Mouse (Mus musculus) MEL (cell line): Measurements from ENCODE around the gene Flna. TPM values are rescaled to one million over a fixed set of nuclear protein-coding genes. Genes with fewer than 3 reads are reported as not detected.
A peak's percentile ranks its signal among the peaks of the same experiment; 100 is the strongest.

Source experiments
- DNase-seq: peaks from one replicate; pipeline ENCODE4 v3.0.0; 2011; ENCODE audit warnings: low read depth, low spot score
- H3K27ac ChIP-seq: 2 replicates; pipeline ENCODE4 v1.5.1; 2012; ENCODE audit warnings: low read depth, mild to moderate bottlenecking, control low read depth, low read length, moderate library complexity; ENCODE audit not compliant: control insufficient read depth
- H3K27me3 ChIP-seq, 2 experiments: fragments of 150-350 bp in 1 of 2; sonication (generic) in 1 of 2; 2 replicates each; pipeline ENCODE4 v1.6.1; 2012; ENCODE audit warnings: low read length in 2 of 2, mild to moderate bottlenecking in 2 of 2, improper control_type of control experiment in 1 of 2, moderate library complexity in 1 of 2; ENCODE audit not compliant: insufficient read depth in 2 of 2, control insufficient read depth in 1 of 2
- H3K36me3 ChIP-seq, 2 experiments: 2 replicates each; pipeline ENCODE4 v1.6.1; 2012 to 2014; ENCODE audit warnings: low read length in 2 of 2, improper control_type of control experiment in 1 of 2, inconsistent platforms in 1 of 2, mild to moderate bottlenecking in 1 of 2; ENCODE audit not compliant: insufficient read depth in 2 of 2, control insufficient read depth in 1 of 2
- H3K4me1 ChIP-seq, 2 experiments: fragments of 150-350 bp in 1 of 2; sonication (generic) in 1 of 2; 2 replicates each; pipeline ENCODE4 v1.6.1; 2012; ENCODE audit warnings: low read length in 2 of 2, improper control_type of control experiment in 1 of 2, mild to moderate bottlenecking in 1 of 2; ENCODE audit not compliant: insufficient read depth in 2 of 2, control insufficient read depth in 1 of 2
- H3K4me3 ChIP-seq, 2 experiments: fragments of 150-350 bp in 1 of 2; sonication (generic) in 1 of 2; 2 replicates each; pipeline ENCODE4 v1.5.1; 2012; ENCODE audit warnings: low read depth in 2 of 2, low read length in 2 of 2, mild to moderate bottlenecking in 2 of 2, moderate library complexity in 2 of 2, control low read depth in 1 of 2, improper control_type of control experiment in 1 of 2; ENCODE audit not compliant: control insufficient read depth in 1 of 2, insufficient read depth in 1 of 2
- H3K79me2 ChIP-seq: 2 replicates; pipeline ENCODE4 v1.6.1; 2012; ENCODE audit warnings: mild to moderate bottlenecking, low read length, moderate library complexity; ENCODE audit not compliant: control insufficient read depth, poor library complexity, insufficient read depth
- H3K9ac ChIP-seq: 2 replicates; pipeline ENCODE4 v1.6.1; 2012; ENCODE audit warnings: low read depth, mild to moderate bottlenecking, control low read depth, low read length, moderate library complexity; ENCODE audit not compliant: control insufficient read depth, poor library complexity, severe bottlenecking
- H3K9me3 ChIP-seq: fragments of 150-350 bp; sonication (generic); replicated peaks from 2 replicates; pipeline ENCODE4 v1.6.1; 2012; ENCODE audit warnings: mild to moderate bottlenecking, low read length, improper control_type of control experiment, moderate library complexity; ENCODE audit not compliant: insufficient read depth
- CHD1 ChIP-seq: IDR thresholded peaks from 2 replicates; pipeline ENCODE4 v1.6.1; 2012; ENCODE audit warnings: low read depth, mild to moderate bottlenecking, inconsistent platforms, low read length, improper control_type of control experiment
- CTCF ChIP-seq, 3 experiments: IDR thresholded peaks in 2 of 3; conservative IDR thresholded peaks in 1 of 3; 2 replicates each; pipeline ENCODE4 v1.5.1; 2011 to 2012; ENCODE audit warnings: low read length in 3 of 3, low read depth in 2 of 3, mild to moderate bottlenecking in 2 of 3, improper control_type of control experiment in 1 of 3, inconsistent platforms in 1 of 3, mixed read lengths in 1 of 3, moderate library complexity in 1 of 3; ENCODE audit not compliant: control insufficient read depth in 1 of 3, insufficient read depth in 1 of 3, poor library complexity in 1 of 3, severe bottlenecking in 1 of 3
- ELF1 ChIP-seq: IDR thresholded peaks from 2 replicates; pipeline ENCODE4 v1.6.1; 2014; ENCODE audit warnings: low read depth, mild to moderate bottlenecking, inconsistent platforms, low read length, improper control_type of control experiment, moderate library complexity
- EP300 ChIP-seq, 2 experiments: IDR thresholded peaks; 2 replicates each; pipeline ENCODE4 v1.6.1; 2011; ENCODE audit warnings: improper control_type of control experiment in 2 of 2, low read length in 2 of 2, low read depth in 1 of 2, mild to moderate bottlenecking in 1 of 2
- ETS1 ChIP-seq: IDR thresholded peaks from 2 replicates; pipeline ENCODE4 v1.6.1; 2012; ENCODE audit warnings: low read depth, mild to moderate bottlenecking, inconsistent platforms, low read length, improper control_type of control experiment, moderate library complexity
- GABPA ChIP-seq: IDR thresholded peaks from 2 replicates; pipeline ENCODE4 v1.6.1; 2012; ENCODE audit warnings: low read depth, mild to moderate bottlenecking, inconsistent platforms, low read length, improper control_type of control experiment, moderate library complexity
- GATA1 ChIP-seq: IDR thresholded peaks from 2 replicates; pipeline ENCODE4 v1.6.1; 2011; ENCODE audit warnings: low read depth, low read length, improper control_type of control experiment
- HCFC1 ChIP-seq: IDR thresholded peaks from 2 replicates; pipeline ENCODE4 v1.6.1; 2012; ENCODE audit warnings: low read depth, mild to moderate bottlenecking, inconsistent platforms, low read length, improper control_type of control experiment, moderate library complexity
- JUND ChIP-seq: IDR thresholded peaks from 2 replicates; pipeline ENCODE4 v1.6.1; 2011; ENCODE audit warnings: low read depth, mild to moderate bottlenecking, improper control_type of control experiment, low read length
- KAT2A ChIP-seq: conservative IDR thresholded peaks from 2 replicates; pipeline ENCODE4 v1.6.1; 2012; ENCODE audit warnings: low read depth, low read length, improper control_type of control experiment, inconsistent platforms
- MAX ChIP-seq: IDR thresholded peaks from 2 replicates; pipeline ENCODE4 v1.6.1; 2011; ENCODE audit warnings: low read length, improper control_type of control experiment
- MEF2A ChIP-seq: IDR thresholded peaks from 2 replicates; pipeline ENCODE4 v1.6.1; 2014; ENCODE audit warnings: low read depth, mild to moderate bottlenecking, inconsistent platforms, low read length, improper control_type of control experiment; ENCODE audit not compliant: poor library complexity, insufficient replicate concordance, severe bottlenecking; ENCODE audit errors: extremely low read depth
- MXI1 ChIP-seq: IDR thresholded peaks from 2 replicates; pipeline ENCODE4 v1.6.1; 2011; ENCODE audit warnings: mild to moderate bottlenecking, low read depth, low read length, improper control_type of control experiment
- MYC ChIP-seq: IDR thresholded peaks from 2 replicates; pipeline ENCODE4 v1.6.1; 2011; ENCODE audit warnings: low read depth, mild to moderate bottlenecking, low read length, improper control_type of control experiment, moderate library complexity
- NELFE ChIP-seq: IDR thresholded peaks from 2 replicates; pipeline ENCODE4 v1.6.1; 2011; ENCODE audit warnings: low read depth, low read length, improper control_type of control experiment
- NRF1 ChIP-seq: IDR thresholded peaks from 2 replicates; pipeline ENCODE4 v1.6.1; 2014; ENCODE audit warnings: low read depth, mild to moderate bottlenecking, inconsistent platforms, low read length, improper control_type of control experiment, moderate library complexity; ENCODE audit not compliant: poor library complexity, insufficient read depth, severe bottlenecking
- POLR2A ChIP-seq, 2 experiments: IDR thresholded peaks; 2 replicates each; pipeline ENCODE4 v1.6.1; 2011 to 2012; ENCODE audit warnings: low read length in 2 of 2, mild to moderate bottlenecking in 2 of 2, control low read depth in 1 of 2, improper control_type of control experiment in 1 of 2, low read depth in 1 of 2, moderate library complexity in 1 of 2; ENCODE audit not compliant: control insufficient read depth in 1 of 2, insufficient read depth in 1 of 2, poor library complexity in 1 of 2
- POLR2AphosphoS2 ChIP-seq: IDR thresholded peaks from 2 replicates; pipeline ENCODE4 v1.6.1; 2011; ENCODE audit warnings: low read length, improper control_type of control experiment
- POLR2AphosphoS5 ChIP-seq: IDR thresholded peaks from 2 replicates; pipeline ENCODE4 v1.6.1; 2012; ENCODE audit warnings: low read depth, borderline replicate concordance, mild to moderate bottlenecking, inconsistent platforms, low read length, moderate library complexity, mixed read lengths
- SIN3A ChIP-seq: IDR thresholded peaks from 2 replicates; pipeline ENCODE4 v1.6.1; 2012; ENCODE audit warnings: low read length, improper control_type of control experiment, inconsistent platforms
- TAL1 ChIP-seq: IDR thresholded peaks from 2 replicates; pipeline ENCODE4 v1.6.1; 2012; ENCODE audit warnings: mild to moderate bottlenecking, inconsistent platforms, low read length, moderate library complexity, mixed read lengths
- TBP ChIP-seq: IDR thresholded peaks from 2 replicates; pipeline ENCODE4 v1.8.0; 2011; ENCODE audit warnings: low read depth, low read length, improper control_type of control experiment
- TCF12 ChIP-seq: IDR thresholded peaks from 2 replicates; pipeline ENCODE4 v1.6.1; 2014; ENCODE audit warnings: low read depth, mild to moderate bottlenecking, inconsistent platforms, low read length, improper control_type of control experiment, moderate library complexity
- ZC3H11A ChIP-seq: IDR thresholded peaks from 2 replicates; pipeline ENCODE4 v1.6.1; 2012; ENCODE audit warnings: low read depth, mild to moderate bottlenecking, inconsistent platforms, low read length, improper control_type of control experiment
- ZKSCAN1 ChIP-seq: IDR thresholded peaks from 2 replicates; pipeline ENCODE4 v1.6.1; 2012; ENCODE audit warnings: low read depth, mild to moderate bottlenecking, inconsistent platforms, low read length, improper control_type of control experiment, moderate library complexity
- ZMIZ1 ChIP-seq: IDR thresholded peaks from 2 replicates; pipeline ENCODE4 v1.6.1; 2012; ENCODE audit warnings: low read depth, mild to moderate bottlenecking, inconsistent platforms, low read length, improper control_type of control experiment, moderate library complexity
- ZNF384 ChIP-seq: IDR thresholded peaks from 2 replicates; pipeline ENCODE4 v1.6.1; 2012; ENCODE audit warnings: low read depth, mild to moderate bottlenecking, inconsistent platforms, low read length, improper control_type of control experiment
- polyA plus RNA-seq, 2 experiments: library from polyadenylated mRNA; stranded (reverse) in 1 of 2; unstranded in 1 of 2; fragments of >175 nt in 1 of 2; fragments of >200 nt in 1 of 2; gene quantifications; 2 replicates each; pipeline versions ENCODE4 v1.2.1 to v1.2.4; 2012; ENCODE audit warnings: low replicate concordance in 2 of 2, low read depth in 1 of 2; ENCODE audit not compliant: insufficient read length in 2 of 2, insufficient read depth in 1 of 2, missing spikeins in 1 of 2
- total RNA-seq: library from RNA; depleted of rRNA; stranded (reverse); fragments of 300-350 nt; gene quantifications from 2 replicates; pipeline ENCODE4 v1.2.3, GENCODE M21; 2012

Gene Flna
- total and polyA plus RNA-seq, 3 experiments, result 111 to 233 (median 147) TPM

DNA sequence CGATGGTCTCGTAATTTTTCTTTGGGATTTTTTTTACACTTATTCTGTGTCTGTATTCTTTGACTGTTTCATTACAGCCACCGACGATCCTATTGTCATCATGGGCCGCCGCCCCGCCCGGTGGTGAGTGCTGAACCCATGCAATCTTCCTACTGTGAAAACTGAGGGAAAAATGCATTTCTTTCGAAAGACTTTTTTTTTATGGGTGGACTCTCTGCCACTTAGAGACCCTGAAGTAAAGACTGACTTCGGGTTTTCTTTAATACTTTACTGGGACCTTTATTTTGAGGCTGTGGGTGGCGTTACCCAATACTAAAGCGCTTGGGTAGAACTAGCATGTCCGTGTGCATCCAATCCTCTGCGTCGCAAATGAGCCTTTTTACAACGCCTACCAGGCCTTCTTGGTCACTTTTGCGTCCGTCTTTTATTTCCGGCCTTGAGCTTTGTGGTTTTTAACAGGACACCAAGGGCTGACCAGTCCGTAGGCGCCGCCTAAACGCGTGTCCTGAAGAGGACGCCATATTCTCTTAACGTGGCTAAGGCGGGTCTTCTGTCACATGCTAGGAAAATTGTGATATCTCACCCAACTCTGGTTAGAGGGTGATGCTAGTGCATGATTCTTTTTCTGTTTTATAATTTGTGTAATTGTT lies 21.4 kb upstream of the Flna start (continued):
- no peak; the same call in 1 of the 2 replicates for TF ChIP-seq POLR2AphosphoS5
- no peak for TF ChIP-seq GABPA

DNA sequence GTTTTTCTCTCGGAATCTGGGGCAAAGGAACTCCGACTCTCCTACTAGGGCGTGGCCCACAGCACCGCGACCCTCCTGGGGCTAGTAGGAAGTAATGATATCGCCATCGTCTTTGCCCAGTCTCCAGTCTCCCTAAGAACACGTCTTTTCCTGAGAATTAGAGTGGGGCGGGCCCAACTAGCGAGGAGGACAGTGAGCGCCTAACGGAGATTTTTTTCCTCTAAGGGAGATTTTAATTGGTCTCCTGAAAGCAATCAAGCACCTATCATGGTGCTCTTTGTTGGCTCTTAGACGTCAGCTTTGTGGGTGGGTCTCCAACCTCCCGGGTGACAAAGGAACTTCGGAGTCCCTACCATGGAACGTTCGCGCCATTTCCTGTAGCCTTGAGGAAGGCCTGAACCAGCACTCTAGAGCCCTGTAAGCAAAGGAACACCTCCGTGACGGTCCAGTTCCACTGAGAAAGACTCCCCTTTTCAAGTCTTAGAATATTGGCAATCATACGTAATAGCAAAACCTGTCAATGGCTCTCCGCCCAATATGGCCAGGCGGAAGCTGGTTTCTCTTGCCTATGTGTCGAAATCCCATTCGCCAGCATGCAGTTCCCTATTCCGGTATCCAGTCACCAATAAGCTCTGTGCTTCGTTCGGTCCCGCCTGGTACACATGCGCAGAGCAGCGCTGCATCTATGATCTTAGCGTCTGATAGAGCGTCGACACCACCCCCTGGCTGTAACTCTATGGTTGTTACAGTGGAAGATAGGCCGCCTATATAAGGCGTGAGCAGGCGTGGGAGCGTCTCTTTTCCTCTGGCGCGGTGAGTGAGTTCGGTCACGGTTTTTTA lies 20.7 kb upstream of the Flna start, which contains the start of gene Rpl10:
Gene Rpl10 (plus strand): TSS at position 751 of the 840 bp plus-strand sequence.
- Histone ChIP-seq H3K27ac (peak within 1 kb of the TSS; percentile 96), H3K36me3 (peaks cover 0 to 7% of the 10 kb centered on the region in 2 experiments; a peak in 1 of 4 replicates), H3K27me3 (no peaks in the 10 kb centered on the region)
- DNase-seq, result peak; percentile 96
- no peak for TF ChIP-seq JUND
- TF ChIP-seq MXI1, result peak; percentile 76
- peak; percentile 93 for TF ChIP-seq ELF1
- no peak for TF ChIP-seq ZC3H11A
- TF ChIP-seq HCFC1, result peak; percentile 90
- TF ChIP-seq POLR2AphosphoS5, result peak; percentile 91; the same call in 1 of the 2 replicates
- peak in 1 of 2 experiments; percentile 97 for TF ChIP-seq POLR2A (IDR thresholded peaks at IDR 0.05; ENCODE audit: control insufficient read depth in 1 of 2, insufficient read depth in 1 of 2, low read depth in 1 of 2, low read length in 2 of 2, poor library complexity in 1 of 2)
- TF ChIP-seq EP300 (IDR thresholded peaks at IDR 0.05; ENCODE audit: low read depth in 1 of 2, low read length in 2 of 2), result peak in 1 of 2 experiments; percentile 21; a peak in 1 of 4 replicates
- peak; percentile 37 for TF ChIP-seq SIN3A
- peak; percentile 99 for TF ChIP-seq TBP
- TF ChIP-seq ETS1, result peak; percentile 2; the same call in 1 of the 2 replicates
- TF ChIP-seq CHD1, result no peak
- peak; percentile 95 for TF ChIP-seq NRF1
- no peak for TF ChIP-seq MEF2A
- TF ChIP-seq TAL1, result no peak
- TF ChIP-seq GATA1, result peak; percentile 32; the same call in 1 of the 2 replicates
- TF ChIP-seq ZNF384, result peak; percentile 91
- TF ChIP-seq CTCF (IDR thresholded peaks at IDR 0.05 in 2 of 3, conservative IDR thresholded peaks at IDR 0.05 in 1 of 3; ENCODE audit: control insufficient read depth in 1 of 3, insufficient read depth in 1 of 3, low read depth in 2 of 3, low read length in 3 of 3, poor library complexity in 1 of 3, severe bottlenecking in 1 of 3), result no peak
- TF ChIP-seq ZMIZ1, result peak; percentile 92
- peak; percentile 72; the same call in 1 of the 2 replicates for TF ChIP-seq MYC
- peak; percentile 98 for TF ChIP-seq NELFE
- peak; percentile 78 for TF ChIP-seq KAT2A
- peak; percentile 81 for TF ChIP-seq TCF12
- TF ChIP-seq POLR2AphosphoS2, result no peak; the same call in 1 of the 2 replicates
- no peak for TF ChIP-seq ZKSCAN1
- TF ChIP-seq MAX, result peak; percentile 82
- TF ChIP-seq, all 39 proteins: peak for 18
- Histone ChIP-seq H3K9ac (peak within 1 kb of the TSS; percentile 96), H3K9me3 (no peaks in the 10 kb centered on the region), H3K4me3 (peak within 1 kb of the TSS; percentile 67 to 91), H3K4me1 (peaks cover 0 to 7% of the 10 kb centered on the region in 2 experiments; a peak in 3 of 4 replicates), H3K79me2 (peaks cover 19% of the 10 kb centered on the region)
